Mouse (Mus musculus) limb, embryonic 13.5 days (tissue): ENCODE results near the gene Npr1. TPM values are rescaled to one million over a fixed set of nuclear protein-coding genes. Genes with fewer than 3 reads are reported as not detected.

Source experiments
- ATAC-seq: fragments of 200-750 bp; cut with Nextera tagmentation; 2 replicates; pipeline ENCODE4 v1.8.0; 2017; ENCODE audit warnings: low read depth, moderate number of reproducible peaks, moderate TSS enrichment; ENCODE audit not compliant: low FRiP score
- H3K27ac ChIP-seq: fragments of 300-500 bp; sonication (generic); 2 replicates; pipeline ENCODE4 v1.5.1; 2015; ENCODE audit warnings: inconsistent platforms, mild to moderate bottlenecking, moderate library complexity
- H3K27me3 ChIP-seq: fragments of 300-500 bp; sonication (generic); 2 replicates; pipeline ENCODE4 v1.6.1; 2015; ENCODE audit warnings: mild to moderate bottlenecking, inconsistent platforms
- H3K36me3 ChIP-seq: fragments of 300-500 bp; sonication (generic); 2 replicates; pipeline ENCODE4 v1.6.1; 2015; ENCODE audit warnings: inconsistent platforms, mild to moderate bottlenecking, moderate library complexity
- H3K4me1 ChIP-seq: fragments of 300-500 bp; sonication (generic); 2 replicates; pipeline ENCODE4 v1.6.1; 2015; ENCODE audit warnings: inconsistent platforms
- H3K4me2 ChIP-seq: fragments of 300-500 bp; sonication (generic); replicated peaks from 2 replicates; pipeline ENCODE4 v1.6.1; 2015; ENCODE audit warnings: inconsistent platforms, mild to moderate bottlenecking, moderate library complexity
- H3K4me3 ChIP-seq: fragments of 300-500 bp; sonication (generic); 2 replicates; pipeline ENCODE4 v1.5.1; 2015; ENCODE audit warnings: moderate library complexity, mild to moderate bottlenecking, inconsistent platforms
- H3K9ac ChIP-seq: fragments of 300-500 bp; sonication (generic); 2 replicates; pipeline ENCODE4 v1.6.1; 2015; ENCODE audit warnings: mild to moderate bottlenecking, inconsistent platforms
- H3K9me3 ChIP-seq: fragments of 300-500 bp; sonication (generic); 2 replicates; pipeline ENCODE4 v1.6.1; 2016; ENCODE audit warnings: inconsistent platforms
- WGBS: fragments of 180-500 bp; shearing (Covaris S2); methylation state at CpG from one replicate; pipeline ENCODE4 v1.1.7; 2015; 5-methylcytosine and 5-hydroxymethylcytosine counted together
- polyA plus RNA-seq: library from polyadenylated mRNA; unstranded; fragments of >200 nt; fragmentation: Nextera tagmentation; extraction: Ambion mirVana; gene quantifications from 2 replicates; pipeline ENCODE4 v1.2.1, GENCODE M21; 2015

Gene Npr1
- polyA plus RNA-seq, 1 experiment from 2014 or later = 4.8 TPM

- Histone ChIP-seq H3K9me3 (no peaks in the 10 kb centered on the region), H3K4me2 (peak overlapping the region; percentile 98), H3K4me1 (peaks cover 30% of the 10 kb centered on the region), H3K9ac (peak overlapping the region; percentile 96), H3K27ac (peak overlapping the region; percentile 94; the same call in 1 of the 2 replicates), H3K4me3 (peak overlapping the region; percentile 83), H3K36me3 (peaks cover 7% of the 10 kb centered on the region), H3K27me3 (no peaks in the 10 kb centered on the region)
- 12% methylated on average over 2 of the region's 2 CpGs for WGBS
- ATAC-seq = no peak
These were observed 33.3 kb downstream of the Npr1 start for GRCm38 (mm10) chr3:90432348-90432747.

- Histone ChIP-seq H3K4me1 (peaks cover 38% of the 10 kb centered on the region), H3K36me3 (peaks cover 17% of the 10 kb centered on the region), H3K4me3 (no peak overlapping the region), H3K27me3 (no peaks in the 10 kb centered on the region), H3K9ac (no peak overlapping the region), H3K9me3 (no peaks in the 10 kb centered on the region), H3K4me2 (no peak overlapping the region), H3K27ac (no peak overlapping the region)
- ATAC-seq = no peak
- WGBS = 88% methylated on average over 3 of the region's 3 CpGs
These were observed 36.1 kb downstream of the Npr1 start for GRCm38 (mm10) chr3:90429576-90429975.

- peaks cover 25% of the 10 kb centered on the region for H3K36me3 ChIP-seq
- no peak overlapping the region for H3K4me2 ChIP-seq
- ATAC-seq = no peak
- 75% methylated on average over 6 of the region's 6 CpGs for WGBS
- no peak overlapping the region for H3K27ac ChIP-seq
- no peak overlapping the region for H3K4me3 ChIP-seq
- peaks cover 32% of the 10 kb centered on the region for H3K4me1 ChIP-seq
- H3K27me3 ChIP-seq = no peaks in the 10 kb centered on the region
- no peak overlapping the region for H3K9ac ChIP-seq
- H3K9me3 ChIP-seq = no peaks in the 10 kb centered on the region
These were observed 37.5 kb downstream of the Npr1 start for GRCm38 (mm10) chr3:90428186-90428585.

GRCm38 (mm10) chr3:90427574-90427973, 38.1 kb downstream of the Npr1 start:
- no peaks in the 10 kb centered on the region for H3K27me3 ChIP-seq
- no peak overlapping the region for H3K9ac ChIP-seq
- no peak for ATAC-seq
- H3K4me1 ChIP-seq = peaks cover 32% of the 10 kb centered on the region
- H3K27ac ChIP-seq = no peak overlapping the region
- H3K4me3 ChIP-seq = no peak overlapping the region
- H3K4me2 ChIP-seq = no peak overlapping the region
- H3K36me3 ChIP-seq = peaks cover 31% of the 10 kb centered on the region
- H3K9me3 ChIP-seq = no peaks in the 10 kb centered on the region
- 73% methylated on average over 1 of the region's 1 CpGs for WGBS

GRCm38 (mm10) chr3:90425499-90425898, 40.2 kb downstream of the Npr1 start:
- Histone ChIP-seq H3K9me3 (no peaks in the 10 kb centered on the region), H3K9ac (no peak overlapping the region), H3K27ac (no peak overlapping the region), H3K36me3 (peaks cover 49% of the 10 kb centered on the region), H3K4me1 (peaks cover 12% of the 10 kb centered on the region), H3K4me2 (no peak overlapping the region), H3K4me3 (no peak overlapping the region), H3K27me3 (no peaks in the 10 kb centered on the region)
- ATAC-seq = no peak
- WGBS = 90% methylated on average over 2 of the region's 2 CpGs

GRCm38 (mm10) chr3:90423549-90423948, 42.1 kb downstream of the Npr1 start:
- no peak overlapping the region for H3K4me3 ChIP-seq
- H3K9ac ChIP-seq = no peak overlapping the region
- no peak overlapping the region for H3K4me2 ChIP-seq
- H3K36me3 ChIP-seq = peaks cover 54% of the 10 kb centered on the region
- no peak overlapping the region for H3K27ac ChIP-seq
- no peaks in the 10 kb centered on the region for H3K27me3 ChIP-seq
- no peak for ATAC-seq
- peaks cover 8% of the 10 kb centered on the region for H3K4me1 ChIP-seq
- no peaks in the 10 kb centered on the region for H3K9me3 ChIP-seq

- ATAC-seq = no peak
- peaks cover 78% of the 10 kb centered on the region for H3K36me3 ChIP-seq
- no peak overlapping the region for H3K4me2 ChIP-seq
- H3K4me3 ChIP-seq = no peak overlapping the region
- 90% methylated on average over 6 of the region's 6 CpGs for WGBS
- H3K9me3 ChIP-seq = no peaks in the 10 kb centered on the region
- no peaks in the 10 kb centered on the region for H3K27me3 ChIP-seq
- H3K9ac ChIP-seq = no peak overlapping the region
- no peaks in the 10 kb centered on the region for H3K4me1 ChIP-seq
- no peak overlapping the region for H3K27ac ChIP-seq
These were observed 45.0 kb downstream of the Npr1 start for GRCm38 (mm10) chr3:90420696-90421095.

- Histone ChIP-seq H3K4me2 (no peak overlapping the region), H3K36me3 (peaks cover 90% of the 10 kb centered on the region), H3K4me3 (no peak overlapping the region), H3K27me3 (no peaks in the 10 kb centered on the region), H3K27ac (no peak overlapping the region), H3K4me1 (no peaks in the 10 kb centered on the region), H3K9ac (no peak overlapping the region), H3K9me3 (no peaks in the 10 kb centered on the region)
- 70% methylated on average over 3 of the region's 3 CpGs for WGBS
- no peak for ATAC-seq
These were observed 52.7 kb downstream of the Npr1 start for GRCm38 (mm10) chr3:90413011-90413396.

- ATAC-seq = no peak
- no peak overlapping the region for H3K4me3 ChIP-seq
These were observed 53.2 kb downstream of the Npr1 start for GRCm38 (mm10) chr3:90412312-90413010.

GRCm38 (mm10) chr3:90408721-90409120, 56.9 kb downstream of the Npr1 start:
- Histone ChIP-seq H3K9ac (no peak overlapping the region), H3K4me2 (no peak overlapping the region), H3K27me3 (no peaks in the 10 kb centered on the region), H3K4me3 (no peak overlapping the region), H3K9me3 (no peaks in the 10 kb centered on the region), H3K4me1 (no peaks in the 10 kb centered on the region), H3K27ac (no peak overlapping the region), H3K36me3 (peaks cover 90% of the 10 kb centered on the region)
- ATAC-seq = no peak
- 92% methylated on average over 3 of the region's 3 CpGs for WGBS

More at GRCm38 (mm10) chr3:90412312-90413010, 53.2 kb downstream of the Npr1 start:
- WGBS = 44% methylated on average over 5 of the region's 5 CpGs
- Histone ChIP-seq H3K4me1 (no peaks in the 10 kb centered on the region), H3K27ac (no peak overlapping the region), H3K4me2 (no peak overlapping the region), H3K27me3 (no peaks in the 10 kb centered on the region), H3K9me3 (no peaks in the 10 kb centered on the region), H3K9ac (no peak overlapping the region), H3K36me3 (peaks cover 90% of the 10 kb centered on the region)

GRCm38 (mm10) chr3:90406414-90406813, 59.3 kb downstream of the Npr1 start:
- H3K9ac ChIP-seq = no peak overlapping the region
- H3K4me2 ChIP-seq = no peak overlapping the region
- H3K9me3 ChIP-seq = no peaks in the 10 kb centered on the region
- H3K4me1 ChIP-seq = no peaks in the 10 kb centered on the region
- no peak overlapping the region for H3K4me3 ChIP-seq
- WGBS = 100% methylated on average over 5 of the region's 5 CpGs
- ATAC-seq = no peak
- H3K27me3 ChIP-seq = no peaks in the 10 kb centered on the region
- no peak overlapping the region for H3K27ac ChIP-seq
- H3K36me3 ChIP-seq = peaks cover 98% of the 10 kb centered on the region

GRCm38 (mm10) chr3:90404609-90405008, 61.1 kb downstream of the Npr1 start:
- ATAC-seq = no peak
- 76% methylated on average over 4 of the region's 4 CpGs for WGBS
- no peak overlapping the region for H3K9ac ChIP-seq
- H3K9me3 ChIP-seq = no peaks in the 10 kb centered on the region
- H3K4me3 ChIP-seq = no peak overlapping the region
- peaks cover 99% of the 10 kb centered on the region for H3K36me3 ChIP-seq
- H3K27me3 ChIP-seq = no peaks in the 10 kb centered on the region
- no peak overlapping the region for H3K27ac ChIP-seq
- no peak overlapping the region for H3K4me2 ChIP-seq
- H3K4me1 ChIP-seq = no peaks in the 10 kb centered on the region

- 88% methylated on average over 3 of the region's 3 CpGs for WGBS
These were observed 61.5 kb downstream of the Npr1 start for GRCm38 (mm10) chr3:90404121-90404520.

More at GRCm38 (mm10) chr3:90404121-90404520, 61.5 kb downstream of the Npr1 start:
- Histone ChIP-seq H3K4me2 (no peak overlapping the region), H3K9ac (no peak overlapping the region), H3K4me3 (no peak overlapping the region), H3K27me3 (no peaks in the 10 kb centered on the region), H3K9me3 (no peaks in the 10 kb centered on the region), H3K27ac (no peak overlapping the region), H3K4me1 (no peaks in the 10 kb centered on the region), H3K36me3 (peaks cover 99% of the 10 kb centered on the region)
- ATAC-seq = no peak
